Mouse (Mus musculus) cerebellum, adult 11-12 months (tissue): ENCODE results near the gene Foxf2.

ENCODE experiments used
- DNase-seq: peaks from one replicate; pipeline ENCODE4 v3.0.0; 2022

The Foxf2 gene

DNA sequence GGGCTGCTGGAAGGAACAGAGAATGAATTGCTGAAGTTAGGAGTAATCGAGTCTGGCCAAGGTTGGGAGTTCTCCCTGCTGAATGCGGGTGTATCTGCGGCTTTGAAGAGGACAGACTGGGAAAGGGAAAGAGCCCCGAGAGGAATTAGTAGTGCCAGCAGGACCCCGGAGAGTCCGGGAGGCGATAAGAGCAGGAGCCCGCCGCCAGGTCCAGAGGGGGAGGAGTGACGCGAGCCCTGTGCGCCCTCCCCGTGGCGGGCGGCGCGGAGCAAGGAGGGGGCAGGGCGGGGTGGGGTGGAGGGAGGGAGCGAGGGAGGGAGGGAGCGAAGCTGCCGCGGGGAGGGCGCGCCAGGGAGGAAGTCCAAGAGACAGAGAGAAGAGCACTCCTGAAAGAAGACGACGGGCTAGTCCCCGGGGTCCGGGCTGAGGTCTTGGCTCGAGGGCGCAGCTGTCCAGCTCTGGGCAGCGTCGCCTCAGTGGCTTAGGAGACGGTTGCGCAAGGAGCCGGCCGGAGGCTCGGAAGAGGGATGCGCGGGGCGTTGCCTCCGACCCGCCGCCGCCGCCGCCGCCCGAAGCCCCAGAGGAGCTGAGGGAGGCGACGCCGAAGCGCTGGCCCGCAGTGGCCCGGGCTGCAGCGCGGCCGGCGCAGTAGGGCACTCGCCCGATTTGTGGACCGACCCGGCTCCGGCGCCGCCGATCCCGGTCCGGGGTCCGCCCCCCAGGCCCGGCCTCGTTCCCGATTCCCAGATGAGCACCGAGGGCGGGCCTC lies at the start of gene Foxf2:
Gene Foxf2 (plus strand): TSS at position 484 of the 769 bp plus-strand sequence.
- no peak for DNase-seq

DNA sequence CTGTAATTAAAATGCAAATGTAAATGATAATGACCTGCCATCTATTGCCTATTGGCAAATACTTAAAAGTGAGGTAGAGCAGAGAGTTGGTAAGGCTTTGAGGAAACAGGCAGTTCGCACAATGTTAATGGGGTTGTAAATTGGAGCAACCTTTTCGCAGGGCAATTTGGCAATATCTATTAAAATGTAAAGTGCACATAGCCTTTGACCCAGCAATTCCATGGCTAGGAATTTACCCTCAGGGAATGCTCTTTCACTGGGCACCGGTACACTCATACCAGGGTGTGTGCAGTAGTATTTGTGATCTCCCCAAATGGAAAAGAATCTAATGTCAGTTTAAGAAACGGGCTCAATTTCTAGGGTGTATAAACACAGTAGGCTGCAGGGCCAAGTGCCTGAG lies 48.9 kb upstream of the Foxf2 start:
- DNase-seq, result no peak

DNA sequence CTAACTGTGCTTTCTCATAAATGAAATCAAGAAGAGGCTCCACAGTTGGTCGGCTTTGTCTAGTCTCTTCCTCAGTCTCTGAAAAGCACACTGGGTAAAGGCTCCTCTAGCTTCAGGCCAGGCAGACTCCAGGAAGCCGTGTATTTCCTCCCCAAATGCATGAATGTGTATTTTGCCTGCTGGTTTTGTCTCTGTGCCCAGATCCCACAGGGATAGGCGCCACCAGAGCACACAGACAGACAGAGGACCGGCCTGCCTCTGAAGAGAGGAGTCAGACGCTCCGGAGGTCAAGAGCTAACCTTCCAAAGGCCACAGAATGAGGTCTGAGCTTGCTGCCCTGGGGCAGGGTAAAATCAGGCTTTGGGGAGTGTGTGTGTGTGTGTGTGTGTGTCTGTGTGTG lies 48.0 kb upstream of the Foxf2 start:
- DNase-seq, result no peak

DNA sequence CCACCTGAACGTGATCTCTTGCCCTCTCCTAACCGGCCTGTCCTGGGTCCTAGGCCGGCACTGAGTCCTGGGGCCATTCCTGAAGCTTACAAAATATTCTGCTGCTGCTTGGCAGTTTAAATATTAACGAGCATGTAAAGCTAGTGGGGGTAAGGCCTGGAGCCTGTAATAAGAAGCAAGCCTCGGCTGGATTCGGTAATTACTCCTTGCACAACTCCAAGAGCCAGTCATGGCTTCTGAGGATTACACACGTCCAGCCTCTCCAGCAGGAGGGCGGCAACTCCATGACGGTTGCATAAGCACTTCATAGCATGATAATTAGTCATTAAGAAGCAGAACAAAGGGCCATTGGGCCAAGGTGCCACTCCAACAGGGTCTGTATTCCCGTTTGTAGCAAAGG lies 47.2 kb upstream of the Foxf2 start:
- DNase-seq, result no peak

DNA sequence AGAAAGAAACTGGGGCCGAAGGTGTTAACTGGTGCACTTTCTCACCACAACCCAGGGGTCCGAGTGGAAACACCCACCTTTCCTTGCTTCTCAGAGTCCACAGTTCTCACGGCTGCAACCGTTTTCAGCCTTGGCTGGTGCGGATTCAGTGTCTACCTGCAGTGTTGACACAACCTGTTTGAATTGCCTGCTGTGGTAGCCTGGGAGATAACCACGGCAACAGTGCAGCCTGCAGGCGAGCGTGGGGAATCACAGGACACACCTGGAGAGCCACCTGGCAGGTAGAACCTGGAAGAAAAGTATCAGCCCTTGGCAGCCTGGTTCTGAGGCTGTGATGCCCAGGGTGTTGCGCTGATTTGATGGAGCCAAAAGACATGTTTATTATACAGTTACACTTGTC lies 45.8 kb upstream of the Foxf2 start:
- DNase-seq, result no peak

DNA sequence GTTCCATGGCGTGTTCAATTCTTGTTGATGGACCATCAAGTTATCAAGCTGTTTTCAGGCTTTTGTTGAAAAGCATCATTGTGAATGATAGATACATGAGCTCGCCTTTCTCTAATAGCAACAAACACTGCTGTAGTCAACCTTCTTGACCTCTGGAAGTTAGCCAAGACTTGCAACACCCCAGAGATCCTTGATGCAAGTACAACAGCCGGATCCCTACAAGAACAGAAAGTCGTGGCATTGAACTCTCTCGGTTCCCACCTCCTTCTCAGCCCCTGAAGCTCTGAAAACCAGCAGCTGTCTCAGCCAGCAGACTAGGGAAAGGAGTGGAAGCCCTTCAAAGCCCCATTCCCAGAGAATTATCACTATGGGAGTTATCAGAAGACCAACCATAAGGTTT lies 38.3 kb upstream of the Foxf2 start:
- DNase-seq, result no peak

DNA sequence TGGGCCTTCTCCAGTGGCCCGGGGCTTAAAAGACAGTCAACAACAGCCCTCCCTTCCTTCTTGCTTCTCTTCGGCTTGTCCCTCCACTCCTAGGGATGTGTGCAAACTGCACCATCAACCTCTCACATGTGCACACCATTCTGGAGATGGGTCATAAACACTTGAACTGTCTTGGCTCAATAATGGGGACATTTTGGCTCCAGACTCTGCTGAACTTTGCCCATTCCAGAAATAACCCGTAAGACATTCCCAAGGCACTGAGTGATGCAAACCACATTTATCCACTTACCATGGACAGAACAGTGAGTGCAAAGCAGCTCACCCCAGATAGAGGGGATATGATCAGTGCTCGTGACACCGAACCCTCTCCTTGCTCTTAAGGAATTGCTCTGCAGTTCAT lies 26.0 kb upstream of the Foxf2 start:
- DNase-seq, result no peak

DNA sequence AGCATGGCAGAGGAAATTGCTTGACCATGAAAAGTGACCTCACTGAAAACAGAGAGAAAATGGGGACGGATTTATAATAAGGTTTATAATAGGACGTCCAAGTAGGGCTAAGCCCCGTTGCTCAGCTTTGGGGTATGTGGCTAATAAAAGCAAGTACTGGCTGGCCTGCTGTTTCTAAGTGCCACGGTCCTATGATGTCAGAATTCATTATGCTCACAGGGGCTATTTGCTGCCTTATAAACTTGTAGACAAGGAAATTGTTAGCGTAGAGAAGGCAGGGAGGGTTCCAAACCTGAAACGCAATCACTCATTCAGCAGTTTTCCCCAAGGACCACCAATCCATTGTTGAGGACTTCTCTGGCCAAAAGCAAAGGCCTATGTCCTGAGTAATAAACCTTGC lies 21.7 kb upstream of the Foxf2 start:
- DNase-seq, result no peak

DNA sequence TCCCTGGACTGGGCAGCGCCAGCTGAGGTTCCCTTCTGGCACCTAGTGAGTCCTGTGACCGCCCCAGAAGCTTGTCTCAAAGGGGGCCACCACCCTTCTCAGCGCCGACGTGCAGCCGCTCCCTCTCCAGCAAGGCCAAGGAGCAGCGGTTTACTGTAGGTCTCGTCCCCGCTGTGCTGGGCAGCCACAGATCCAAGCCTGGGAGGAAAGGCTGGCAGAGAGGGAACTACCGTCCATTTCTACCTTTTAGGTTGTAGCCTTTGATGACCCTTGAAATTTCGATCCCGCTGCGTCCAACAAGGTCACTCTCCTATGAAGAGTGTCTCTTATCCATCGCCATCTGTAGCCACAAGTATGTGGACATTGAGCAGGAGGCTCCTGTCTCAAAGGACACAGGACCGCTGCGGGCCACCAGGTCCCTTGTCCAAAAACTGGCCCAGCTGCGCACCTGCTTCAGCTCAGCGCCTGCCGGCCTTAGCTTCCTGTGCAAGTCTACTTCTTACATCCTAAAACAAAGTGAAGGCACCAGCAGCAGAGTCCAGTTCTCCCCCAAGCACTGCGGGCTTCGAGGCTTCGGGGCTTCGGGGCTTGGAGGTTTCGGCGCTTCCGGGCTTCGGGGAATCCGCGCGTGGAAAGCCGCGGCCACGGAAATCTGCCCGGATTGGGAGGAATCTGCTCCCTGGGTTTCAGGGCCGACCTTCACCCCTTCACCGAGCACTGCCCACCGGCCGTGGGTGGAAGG lies 10.7 kb upstream of the Foxf2 start:
- no peak for DNase-seq

DNA sequence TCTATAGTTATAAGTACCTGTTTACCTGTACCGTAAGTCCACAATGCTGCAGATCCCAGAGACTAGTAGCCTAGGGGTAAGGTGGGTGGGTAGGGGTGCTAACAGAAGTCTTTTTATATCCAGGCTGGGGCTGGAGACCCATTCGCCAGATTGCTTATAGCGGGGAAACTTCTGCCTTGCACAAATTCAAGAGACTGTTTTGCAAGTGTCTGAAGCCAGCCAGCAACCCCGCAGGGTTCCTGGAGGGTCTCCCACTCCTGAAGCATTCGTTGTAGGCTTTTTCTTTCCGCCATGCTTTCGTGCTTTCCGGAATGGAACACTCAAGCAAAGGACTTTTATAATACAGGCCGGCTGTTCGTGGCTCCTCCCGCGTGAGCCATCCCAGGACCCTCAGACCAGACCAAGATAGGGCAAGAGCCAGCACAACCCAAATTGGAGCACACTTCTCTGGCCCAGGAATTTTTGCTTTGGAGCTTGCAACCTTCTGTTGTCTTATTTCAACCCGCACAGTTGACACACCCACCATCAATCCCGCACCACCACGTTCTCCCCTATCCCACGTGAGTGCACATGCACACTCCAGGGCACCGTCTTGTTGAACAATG lies 10.0 kb upstream of the Foxf2 start:
- no peak for DNase-seq

DNA sequence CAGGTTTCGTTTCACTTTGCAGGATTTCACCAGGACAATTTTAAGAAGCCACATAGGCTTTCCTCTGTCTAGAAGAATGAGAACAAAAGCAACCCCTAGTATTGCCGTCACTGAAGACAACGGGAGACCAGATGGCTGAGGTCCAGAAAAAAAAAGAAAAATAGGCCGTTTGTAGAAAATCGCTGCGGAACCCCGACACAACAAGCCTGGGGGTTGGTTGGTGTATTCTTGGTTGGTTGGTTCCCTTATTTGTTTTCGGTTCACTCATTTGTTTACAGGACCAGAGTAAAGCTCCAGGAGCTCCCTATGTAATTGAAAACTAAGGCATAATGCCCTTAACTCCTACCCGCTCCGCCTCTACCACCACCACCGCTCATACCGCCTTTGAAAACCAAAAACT lies 7.6 kb upstream of the Foxf2 start:
- no peak for DNase-seq

DNA sequence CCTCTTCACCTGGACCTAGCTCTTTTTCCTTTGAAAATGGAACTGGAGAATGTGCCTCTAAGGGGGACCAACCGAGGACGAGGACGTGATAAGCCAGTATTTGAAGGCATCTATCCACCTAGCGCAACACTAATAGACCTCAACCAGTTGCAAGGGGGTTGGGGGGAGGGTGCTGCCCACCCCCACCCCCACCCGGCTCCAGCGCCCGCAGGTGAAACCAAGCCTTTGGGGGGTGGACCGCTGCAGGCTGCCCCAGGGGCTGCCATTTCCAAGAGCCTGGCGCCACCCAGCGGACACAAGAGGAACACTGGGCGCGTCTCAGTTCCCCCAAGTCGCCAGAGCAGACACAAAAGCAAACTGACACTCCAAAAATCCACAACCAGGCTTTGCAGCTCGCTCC lies 7.2 kb upstream of the Foxf2 start:
- DNase-seq, result no peak

DNA sequence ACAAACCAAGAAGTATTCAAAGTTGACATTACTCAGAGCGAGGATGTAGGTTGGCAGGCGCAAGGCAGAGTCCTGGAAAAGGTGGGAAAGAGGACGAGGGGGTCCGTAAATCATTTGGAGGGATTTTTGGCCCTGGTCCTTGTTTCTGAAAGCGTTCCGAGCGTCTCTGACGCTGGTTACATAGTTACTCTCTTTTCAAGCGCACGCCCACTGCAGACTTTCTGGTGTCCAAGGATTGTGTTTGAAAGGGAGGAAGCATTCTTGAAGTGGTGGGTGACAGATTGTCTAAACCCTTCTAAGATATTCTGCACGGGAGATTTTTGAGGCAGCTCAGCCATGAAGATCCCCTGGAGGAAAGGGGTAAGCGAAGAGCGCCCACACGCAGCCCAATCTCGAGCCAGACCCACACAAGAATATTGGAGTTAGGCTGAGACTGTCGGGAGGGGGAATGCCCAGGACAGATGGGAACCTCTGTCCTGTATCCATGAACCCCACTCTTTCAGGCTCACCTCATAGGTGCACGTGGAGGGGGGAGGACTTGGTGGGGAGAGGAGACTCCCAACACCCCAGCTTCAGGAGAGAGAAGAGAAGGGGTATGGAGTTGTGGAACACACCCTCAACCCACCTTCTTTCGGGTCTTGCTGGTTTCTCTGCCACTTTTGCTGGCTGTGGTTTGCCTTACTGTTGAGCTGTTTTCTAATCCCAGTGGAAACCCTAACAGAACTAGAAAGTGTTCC lies 6.5 kb upstream of the Foxf2 start:
- DNase-seq, result no peak

DNA sequence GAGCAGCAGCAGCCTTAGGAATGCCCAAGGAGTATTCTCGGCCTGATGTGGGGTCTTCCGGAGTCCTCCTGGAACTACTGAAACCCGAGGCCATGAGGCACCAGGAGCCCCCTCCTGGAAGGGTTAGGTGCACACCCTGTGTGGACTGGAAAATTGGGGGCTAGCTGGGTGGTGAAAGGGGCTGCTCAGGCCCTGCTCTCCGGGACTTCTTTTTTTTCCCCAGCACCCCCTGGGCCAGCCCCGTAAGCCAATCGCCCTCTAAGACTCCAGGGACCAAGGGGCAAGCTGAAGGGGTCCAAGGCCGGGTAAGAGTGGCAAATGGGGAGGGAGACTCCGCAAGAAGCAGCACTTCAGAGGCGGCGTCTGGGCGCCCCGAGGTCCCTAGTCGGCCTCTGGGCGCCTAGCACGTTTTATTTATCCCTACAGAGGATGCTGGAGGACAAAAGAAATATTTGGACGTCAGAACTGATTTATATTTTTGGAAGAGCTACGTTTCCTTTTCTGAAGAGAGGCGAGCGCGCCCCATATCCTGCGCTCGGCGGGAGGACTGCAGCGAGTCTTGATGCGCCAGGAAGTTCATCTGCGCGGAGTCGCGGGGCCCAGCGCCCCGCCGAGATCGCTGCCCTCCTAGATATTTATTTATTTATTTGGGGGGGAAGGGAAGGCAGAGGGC lies 5.7 kb upstream of the Foxf2 start:
- DNase-seq, result no peak

DNA sequence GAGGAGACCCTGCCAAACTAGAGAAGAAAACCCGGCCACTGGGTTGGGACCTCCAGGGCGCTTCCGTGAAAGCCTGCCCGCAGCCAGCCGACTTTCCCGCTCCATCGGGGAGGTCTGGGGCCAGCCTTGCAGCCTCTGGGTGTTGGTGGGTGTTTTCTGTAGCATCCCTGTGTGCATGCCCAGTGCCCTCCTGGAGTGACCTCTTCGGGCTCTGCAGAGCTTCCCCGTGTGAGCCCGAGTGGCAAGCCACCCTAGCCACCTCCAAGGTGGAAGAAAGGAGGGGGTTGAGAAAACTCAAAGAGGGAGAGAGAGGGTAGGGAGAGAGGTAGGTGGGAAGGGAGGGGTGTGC lies 5.1 kb upstream of the Foxf2 start:
- DNase-seq, result no peak

DNA sequence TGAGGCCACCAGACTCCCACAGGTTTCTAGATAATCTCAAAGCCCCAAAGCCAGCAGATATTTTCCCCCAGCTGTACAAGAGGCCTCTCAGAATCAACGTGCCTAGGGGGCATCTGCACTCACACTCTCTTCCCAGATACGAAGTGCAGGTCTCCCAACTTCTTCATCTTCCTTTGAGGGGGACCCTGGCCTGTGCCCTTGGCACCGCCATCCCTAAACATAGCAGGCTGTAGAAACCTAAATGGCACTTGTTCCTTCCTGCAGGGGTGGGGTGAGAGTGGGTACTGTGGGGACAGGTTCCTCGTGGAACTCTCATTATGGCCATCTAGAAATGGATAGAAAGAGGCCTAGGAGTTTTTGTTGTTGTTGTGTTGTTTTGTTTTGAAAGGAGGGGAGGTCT lies 4.7 kb upstream of the Foxf2 start:
- DNase-seq, result no peak

DNA sequence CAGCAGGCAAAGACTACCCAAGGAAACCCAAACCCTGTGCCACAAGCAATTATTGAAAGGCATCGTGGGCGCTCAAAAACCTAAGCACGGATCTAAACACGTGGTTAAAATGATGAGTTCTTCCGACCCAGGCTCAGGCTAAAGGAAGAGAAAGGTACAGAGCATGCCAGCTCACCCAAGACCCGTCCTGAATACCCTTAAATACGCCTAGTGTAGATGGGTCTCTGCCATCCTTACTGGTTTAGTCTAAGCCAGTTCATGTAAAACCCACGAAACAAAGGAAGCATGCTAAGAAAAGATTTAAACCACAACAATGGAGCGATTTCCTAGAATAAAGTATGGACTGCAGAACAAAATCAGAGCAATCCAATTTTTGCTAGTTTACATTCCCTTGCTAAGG lies 3.9 kb upstream of the Foxf2 start:
- no peak for DNase-seq

DNA sequence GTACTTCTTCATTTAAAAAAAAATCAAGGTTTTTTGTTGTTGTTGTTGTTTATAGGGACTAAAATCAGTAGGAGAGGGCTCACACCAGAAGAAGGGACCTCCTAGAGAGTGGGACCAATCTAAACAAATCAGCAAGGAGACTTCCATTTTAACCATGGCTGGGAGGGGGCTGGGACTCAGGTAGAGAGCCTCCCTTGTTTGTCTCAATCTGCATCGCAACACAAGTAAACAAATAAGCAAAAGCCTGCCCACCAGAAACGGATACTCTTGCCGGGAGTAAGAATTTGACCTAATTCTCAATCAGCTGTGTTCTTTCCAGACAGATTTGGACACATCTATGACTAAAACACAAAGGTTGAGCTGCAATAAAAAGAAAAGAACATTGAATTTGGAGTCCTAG lies 3.2 kb upstream of the Foxf2 start:
- no peak for DNase-seq

DNA sequence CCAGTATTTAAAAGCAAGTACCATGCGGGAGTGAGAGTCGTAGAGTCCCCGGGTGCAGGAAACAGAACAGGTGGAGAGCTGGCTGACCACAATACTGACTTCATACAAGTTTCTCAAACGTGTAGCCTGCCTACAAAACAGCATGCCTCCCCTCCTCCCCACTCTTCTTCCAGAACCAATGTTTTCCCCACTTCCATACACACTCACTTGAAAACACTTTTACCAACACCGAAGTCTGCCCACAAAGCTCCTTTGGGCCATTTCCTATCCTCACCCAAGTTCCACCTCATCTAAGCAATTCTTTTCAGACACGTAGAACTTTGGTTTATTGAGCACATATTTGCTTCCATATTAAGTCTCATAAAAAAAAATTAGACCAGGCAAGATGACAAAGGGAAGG lies 2.3 kb upstream of the Foxf2 start:
- DNase-seq, result no peak

DNA sequence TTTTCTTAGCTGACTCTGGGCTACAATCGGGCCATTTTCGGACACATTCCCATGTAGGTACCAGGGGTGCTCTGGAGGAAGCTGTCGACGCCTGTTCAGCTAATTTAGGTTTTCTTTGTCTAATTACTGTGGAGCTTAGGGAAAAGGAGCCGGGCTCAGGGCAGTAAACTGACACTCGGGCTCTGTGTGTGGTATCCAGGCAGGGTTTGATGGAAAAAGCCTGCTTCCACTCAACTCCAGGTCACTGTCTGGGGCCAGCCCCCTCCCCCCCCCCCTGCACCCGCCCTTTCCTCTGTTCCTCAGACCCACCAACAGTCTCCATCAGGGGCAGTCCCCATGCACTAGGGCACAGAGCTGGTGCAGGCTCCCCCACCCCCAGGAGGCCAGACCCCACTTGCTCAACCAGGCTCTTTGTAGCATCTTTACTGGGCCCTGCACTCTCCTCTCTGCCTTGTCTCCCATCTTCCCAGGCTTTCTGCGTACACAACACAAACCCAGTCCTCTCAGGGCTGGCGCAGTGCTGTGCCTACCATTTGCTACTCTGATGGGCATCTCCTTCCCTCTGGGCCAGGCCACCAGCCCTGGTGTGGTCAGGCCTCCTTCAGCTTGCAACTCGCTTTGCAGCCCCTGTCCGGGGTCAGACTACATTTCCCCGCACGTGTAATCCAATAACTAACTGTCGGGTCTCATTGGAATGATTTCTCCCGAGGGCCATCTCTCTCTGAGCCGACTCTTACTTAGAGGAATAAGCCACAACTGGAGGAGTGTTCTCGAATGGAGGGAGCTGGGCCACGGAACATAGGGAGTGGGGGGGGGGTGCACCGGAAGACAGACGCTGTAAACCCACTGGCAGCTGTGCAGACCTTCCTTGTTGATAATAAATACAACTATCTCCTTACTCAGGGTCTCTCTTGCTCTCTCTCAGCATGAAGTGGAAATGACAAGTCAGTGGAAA lies 1.4 kb upstream of the Foxf2 start:
- DNase-seq, result no peak

DNA sequence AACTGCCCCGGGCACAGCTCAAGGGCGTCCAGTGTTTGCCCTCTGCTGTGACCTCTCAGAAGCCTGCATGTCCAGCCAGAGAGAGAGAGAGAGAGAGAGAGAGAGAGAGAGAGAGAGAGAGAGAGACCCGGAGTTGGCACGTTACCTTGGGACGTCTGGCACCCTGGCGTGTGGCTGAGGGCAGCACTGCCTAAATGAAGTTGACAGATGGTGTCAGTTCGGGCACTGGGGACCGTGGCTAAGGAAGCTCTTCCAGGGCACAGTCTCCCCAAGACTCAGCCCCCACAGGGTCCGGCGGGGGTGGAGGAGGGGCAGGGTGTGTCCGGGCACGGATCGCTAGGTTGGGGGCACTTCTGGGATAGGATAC lies 667 bp upstream of the Foxf2 start:
- no peak for DNase-seq

DNA sequence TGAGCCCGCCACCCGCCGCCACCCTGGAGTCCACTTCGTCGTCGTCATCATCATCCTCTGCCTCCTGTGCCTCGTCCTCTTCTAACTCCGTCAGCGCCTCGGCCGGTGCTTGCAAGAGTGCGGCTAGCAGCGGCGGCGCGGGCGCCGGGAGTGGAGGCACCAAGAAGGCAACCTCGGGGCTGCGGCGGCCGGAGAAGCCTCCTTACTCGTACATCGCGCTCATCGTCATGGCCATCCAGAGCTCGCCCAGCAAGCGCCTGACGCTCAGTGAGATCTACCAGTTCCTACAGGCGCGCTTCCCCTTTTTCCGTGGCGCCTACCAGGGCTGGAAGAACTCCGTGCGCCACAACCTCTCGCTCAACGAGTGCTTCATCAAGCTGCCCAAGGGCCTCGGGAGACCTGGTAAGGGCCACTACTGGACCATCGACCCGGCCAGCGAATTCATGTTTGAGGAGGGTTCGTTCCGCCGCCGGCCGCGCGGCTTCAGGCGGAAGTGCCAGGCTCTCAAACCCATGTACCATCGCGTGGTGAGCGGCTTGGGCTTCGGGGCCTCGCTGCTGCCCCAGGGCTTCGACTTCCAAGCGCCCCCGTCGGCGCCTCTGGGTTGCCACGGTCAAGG lies 676 bp downstream of the Foxf2 start:
- DNase-seq, result no peak
